Mouse (Mus musculus) A20 (cell line): ENCODE results near the gene Lrrk2.

Experiments used
- DNase-seq: peaks from one replicate; pipeline ENCODE4 v3.0.0-alpha.2; 2011; ENCODE audit warnings: low read depth, low spot score

The Lrrk2 gene

DNA sequence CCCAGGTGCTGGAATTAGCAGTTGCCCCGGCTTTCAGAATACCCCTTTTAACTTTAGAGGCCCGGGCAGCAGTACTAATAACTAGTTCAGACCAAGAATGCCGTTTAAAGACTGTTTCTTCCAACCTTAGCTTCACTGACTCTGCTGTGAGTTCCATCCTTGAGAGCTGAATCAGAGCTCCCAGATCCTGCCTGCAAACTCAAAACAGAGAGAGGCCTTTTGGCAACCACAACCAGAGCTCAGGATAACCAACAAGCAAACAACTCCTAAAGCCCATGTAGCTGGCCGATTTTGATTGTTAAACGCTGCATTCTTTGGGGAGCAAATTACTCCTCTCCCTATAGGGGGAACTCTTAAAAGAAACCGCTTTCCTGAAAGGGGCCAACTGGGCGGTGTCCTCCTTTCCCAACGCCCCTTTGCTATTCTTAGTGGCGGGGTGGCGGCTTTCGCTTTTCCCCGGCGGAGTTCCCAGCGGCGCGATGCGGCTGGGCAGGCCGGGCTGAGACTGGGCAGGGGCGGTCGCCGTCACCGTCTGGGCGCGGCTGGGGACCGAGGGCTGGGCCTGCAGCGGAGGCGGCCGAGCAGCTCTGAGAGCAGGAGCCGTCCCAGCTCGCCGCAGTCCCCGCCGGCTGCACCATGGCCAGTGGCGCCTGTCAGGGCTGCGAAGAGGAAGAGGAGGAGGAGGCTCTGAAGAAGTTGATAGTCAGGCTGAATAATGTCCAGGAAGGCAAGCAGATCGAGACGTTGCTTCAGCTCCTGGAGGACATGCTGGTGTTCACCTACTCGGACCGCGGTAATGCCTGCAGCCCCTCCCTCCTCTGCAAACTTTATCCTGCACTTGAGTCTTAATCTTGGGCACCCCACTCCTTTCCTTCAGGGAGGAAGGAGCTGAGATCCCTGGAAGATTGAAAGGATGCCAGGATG, at the start of gene Lrrk2:
Gene Lrrk2 (plus strand): TSS at position 531 of the 924 bp plus-strand sequence.
- DNase-seq = no peak

DNA sequence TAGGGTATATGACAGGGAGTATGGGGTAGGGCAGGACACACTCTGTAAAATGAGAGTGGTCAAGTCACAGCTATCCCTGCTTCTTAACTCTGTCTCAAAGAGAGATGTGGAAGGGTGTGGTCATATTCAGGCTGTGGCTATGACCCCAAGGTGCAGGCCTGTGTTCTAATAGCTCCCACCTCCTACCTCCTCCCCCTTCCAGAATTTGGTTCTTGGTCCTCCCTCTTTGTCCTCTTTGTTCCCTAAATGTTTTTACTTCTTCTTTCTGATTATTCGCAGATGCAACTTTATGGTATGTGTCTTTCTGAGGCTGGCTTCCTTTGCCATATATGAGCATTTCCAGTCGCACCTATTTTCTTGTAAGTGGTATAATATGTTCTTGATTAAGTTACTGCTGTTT, 48.5 kb upstream of the Lrrk2 start:
- no peak for DNase-seq

DNA sequence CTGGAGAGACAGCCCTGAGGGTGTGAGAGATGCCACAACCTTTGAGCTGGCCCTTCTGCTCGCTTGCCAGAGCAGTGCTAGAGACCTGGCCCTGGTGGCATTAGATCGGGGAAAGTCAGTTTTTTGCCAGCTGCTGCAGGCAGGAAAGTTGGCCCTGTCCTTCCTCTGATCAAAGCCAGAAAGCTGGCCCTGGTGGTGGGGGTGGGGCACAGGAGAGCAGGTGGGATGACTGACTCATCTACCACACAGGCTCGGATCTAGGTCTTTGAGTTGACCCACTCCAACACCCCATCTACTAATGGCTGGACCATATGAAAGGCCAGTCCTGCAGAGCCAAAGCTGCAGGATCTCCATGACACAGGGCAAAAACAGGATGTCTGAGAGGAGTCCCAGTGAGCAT, 43.8 kb upstream of the Lrrk2 start:
- DNase-seq = no peak

DNA sequence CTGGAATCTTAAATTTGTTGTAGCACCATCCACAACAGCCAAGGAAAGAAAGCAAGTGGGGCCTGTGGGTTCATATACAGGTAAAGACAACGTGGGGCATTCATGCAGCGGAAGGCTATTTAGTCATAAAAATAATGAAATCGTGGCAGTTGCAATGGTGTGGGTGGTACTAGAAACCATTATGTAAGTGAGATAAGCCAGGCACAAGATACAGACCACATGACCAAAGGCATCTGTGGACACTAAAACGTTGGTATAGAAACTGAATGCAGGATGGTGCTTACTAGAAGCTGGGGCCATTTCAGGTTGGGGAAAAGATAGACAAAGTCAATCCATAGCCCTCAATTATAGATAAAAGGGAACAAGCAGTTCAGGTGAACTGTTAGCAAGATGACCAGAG, 40.5 kb upstream of the Lrrk2 start:
- DNase-seq = no peak

DNA sequence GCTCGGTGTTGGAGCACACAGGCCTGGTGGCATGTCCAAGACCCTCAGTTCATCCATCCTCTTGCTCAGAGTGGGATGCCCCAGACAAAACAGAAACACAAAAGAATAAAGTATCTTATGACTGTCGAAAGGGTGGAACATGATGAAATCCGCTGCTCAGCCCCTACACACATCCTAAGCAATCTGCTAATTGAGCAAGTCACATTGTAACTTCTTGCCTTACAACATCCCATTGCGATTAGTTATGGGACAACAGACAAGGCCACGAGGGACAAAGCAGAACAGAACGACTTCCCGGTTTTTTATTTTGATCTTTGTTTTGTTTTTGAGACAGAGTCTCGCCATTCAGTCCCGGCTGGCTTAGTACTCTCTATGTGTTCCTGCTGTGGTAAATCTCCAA, 39.9 kb upstream of the Lrrk2 start:
- DNase-seq = no peak

DNA sequence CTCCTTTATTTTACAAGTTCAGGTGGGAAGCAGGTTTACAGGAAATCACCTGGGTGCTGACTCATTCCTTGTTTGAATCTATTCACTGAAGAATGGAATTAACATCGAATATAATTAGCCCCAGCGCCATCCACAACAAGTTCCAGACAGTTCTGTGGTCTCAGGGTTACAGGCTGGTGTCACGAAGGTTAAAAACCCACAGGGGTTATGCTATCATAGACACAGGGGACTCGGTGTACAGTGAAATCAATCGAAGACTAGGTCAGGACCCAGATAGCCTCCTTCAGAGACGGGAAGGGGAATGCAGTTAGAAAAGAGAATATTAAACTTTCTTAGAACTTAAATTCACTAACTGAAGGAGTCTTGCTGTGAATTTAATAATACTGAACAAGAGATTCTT, 39.2 kb upstream of the Lrrk2 start:
- no peak for DNase-seq

DNA sequence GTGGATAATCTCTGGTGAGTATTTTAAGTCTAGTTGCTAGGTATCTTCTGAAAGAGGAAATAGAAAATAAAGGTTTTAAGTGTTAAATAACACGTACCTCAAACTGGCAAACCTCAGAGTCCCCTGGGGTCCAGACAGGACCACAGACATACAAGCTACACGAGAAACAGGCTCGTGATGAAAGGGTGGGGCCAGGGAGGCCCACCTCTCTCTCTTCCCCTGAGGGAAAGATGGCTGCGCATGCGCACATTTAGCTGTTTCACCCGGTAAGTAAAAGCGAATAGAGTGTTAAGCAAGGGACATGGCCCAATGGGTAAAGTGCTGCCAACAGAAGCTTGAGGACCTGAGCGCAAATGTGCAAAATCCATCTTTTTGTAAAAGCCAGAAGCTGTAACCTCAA, 38.7 kb upstream of the Lrrk2 start:
- no peak for DNase-seq

DNA sequence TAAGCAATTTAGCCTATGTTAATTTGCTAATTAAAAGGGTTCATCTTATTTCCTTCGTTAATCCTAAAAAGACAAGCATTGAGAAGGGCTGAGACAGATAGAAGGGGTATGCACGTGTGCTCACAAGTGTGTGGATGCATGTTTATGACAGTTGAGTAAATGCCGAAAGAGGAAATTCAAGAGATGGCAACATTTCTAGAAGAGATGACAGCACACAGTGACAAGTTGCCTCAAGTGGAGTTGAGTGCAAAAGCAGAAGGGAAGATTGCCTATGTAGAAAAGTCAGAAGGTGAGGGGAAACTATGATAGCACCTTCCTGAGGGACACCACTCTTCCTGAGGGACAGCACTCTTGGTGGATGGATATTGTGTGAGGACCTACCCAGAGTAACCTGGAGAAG, 31.3 kb upstream of the Lrrk2 start:
- DNase-seq = no peak

DNA sequence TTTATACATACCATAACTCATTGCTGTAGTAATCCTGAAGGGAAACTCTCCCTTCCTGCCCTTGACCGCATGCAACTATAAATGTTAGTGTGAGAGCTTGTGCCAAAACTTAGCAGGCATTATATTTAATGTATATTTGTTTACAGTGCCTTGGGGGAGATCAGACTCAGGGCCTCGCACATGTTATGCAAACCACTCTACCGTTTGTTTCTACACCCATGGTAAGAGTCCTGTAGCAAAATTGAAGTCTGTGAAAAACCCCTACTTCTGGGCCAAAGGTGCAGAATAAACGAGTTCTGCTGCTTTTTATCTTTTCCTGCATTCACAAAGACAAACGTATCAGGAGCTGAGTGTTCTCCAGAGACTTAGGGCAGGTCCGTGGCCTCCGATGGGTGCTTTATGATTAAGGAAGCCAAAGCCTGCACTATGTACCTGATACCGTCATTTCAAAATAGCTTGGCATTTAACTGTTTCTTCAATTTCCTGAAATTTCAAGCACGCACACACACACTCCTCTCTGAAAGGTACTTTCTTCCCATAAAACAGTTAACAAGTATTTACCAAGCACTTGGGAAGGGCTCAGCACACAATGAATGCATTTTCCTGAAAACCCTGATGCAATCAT, 30.2 kb upstream of the Lrrk2 start:
- no peak for DNase-seq

DNA sequence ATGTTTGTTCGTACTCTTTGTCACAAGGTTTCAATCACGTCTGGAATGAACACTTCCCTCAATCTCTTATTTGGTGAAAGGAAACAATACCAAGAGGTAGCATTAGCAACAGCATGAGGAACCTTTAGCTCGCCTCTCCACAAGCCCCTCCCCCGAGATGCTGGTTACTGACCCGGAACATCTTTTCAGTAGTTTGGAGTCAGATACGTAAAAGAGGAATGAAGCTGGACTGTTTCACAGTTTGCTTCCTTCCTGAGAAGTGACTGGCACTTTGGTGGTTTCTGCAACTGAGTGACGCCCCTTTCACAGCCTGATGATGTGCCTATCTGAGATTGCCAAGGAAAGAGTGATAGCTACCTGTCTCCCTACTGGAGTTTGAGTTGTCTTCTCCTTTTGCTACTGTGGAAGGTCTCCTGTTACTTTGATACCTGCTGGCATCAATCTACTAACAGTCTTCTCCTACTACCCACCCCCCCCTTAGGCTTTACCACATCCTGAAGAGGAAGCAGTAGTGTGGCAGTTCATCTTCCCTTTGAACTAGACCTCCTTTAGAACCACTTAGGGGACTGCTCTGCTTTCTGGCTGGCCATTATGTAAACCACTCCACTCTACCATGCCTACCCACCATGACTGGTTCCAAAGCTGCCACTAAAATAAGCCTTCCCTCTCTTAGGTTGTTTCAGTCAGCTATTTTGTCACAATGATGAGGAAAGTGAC, 29.2 kb upstream of the Lrrk2 start:
- DNase-seq = no peak

DNA sequence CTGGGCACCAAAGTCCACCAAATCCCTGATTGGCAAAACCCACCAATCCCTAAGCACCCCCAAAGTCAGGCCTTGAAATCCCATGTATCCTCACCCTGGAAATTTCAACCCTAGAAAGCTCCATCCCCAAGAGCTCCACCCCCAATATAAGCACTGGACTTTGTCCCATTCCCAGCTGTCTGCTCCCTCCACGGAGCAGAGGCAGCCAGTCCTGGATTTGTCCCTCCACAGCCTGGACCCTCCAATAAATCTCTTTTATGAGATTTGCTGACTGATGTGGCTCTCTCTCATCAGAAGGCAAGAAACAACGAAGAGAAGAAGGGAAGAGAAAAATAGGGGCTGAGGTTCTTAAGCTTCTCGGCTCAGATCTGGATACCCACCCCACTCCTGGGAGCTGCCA, 22.7 kb upstream of the Lrrk2 start:
- no peak for DNase-seq

DNA sequence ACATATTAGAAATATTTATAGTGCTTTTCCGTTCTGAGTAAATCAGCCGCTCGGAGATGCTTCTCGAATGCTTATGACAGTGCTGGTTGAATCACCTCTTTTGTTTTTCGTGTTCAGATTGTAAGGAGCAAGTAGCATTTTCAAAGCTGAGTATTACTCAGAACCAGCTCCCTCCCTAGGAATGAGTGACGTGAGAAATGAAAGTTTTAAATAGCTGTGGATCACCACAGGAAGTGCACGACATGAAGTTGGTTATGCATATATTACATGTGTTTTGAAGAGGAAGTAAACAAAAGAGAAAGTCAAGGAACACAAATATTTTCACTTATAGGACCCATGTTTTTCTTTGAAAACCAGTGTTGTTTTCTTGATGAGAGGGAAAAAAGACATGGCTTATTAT, 21.5 kb upstream of the Lrrk2 start:
- DNase-seq = no peak

DNA sequence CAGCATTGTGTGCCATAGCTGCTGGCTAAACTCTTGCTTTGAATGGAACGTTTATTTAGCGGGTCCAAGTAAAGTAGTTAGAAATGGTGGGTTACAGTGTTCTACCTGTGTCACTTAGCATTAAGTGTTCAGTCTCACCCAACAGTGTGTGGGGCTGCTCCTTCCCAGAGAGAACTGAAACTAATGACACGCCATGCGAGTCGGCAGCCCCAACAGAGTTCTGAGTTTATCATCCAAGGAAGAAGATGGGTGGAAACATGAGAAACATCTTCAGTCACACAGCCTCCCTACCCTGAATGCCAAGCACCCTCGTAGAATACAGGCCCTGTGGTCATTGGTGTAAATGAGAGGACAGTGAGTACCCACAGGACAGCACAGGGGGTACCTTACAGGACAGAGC, 14.7 kb upstream of the Lrrk2 start:
- no peak for DNase-seq

DNA sequence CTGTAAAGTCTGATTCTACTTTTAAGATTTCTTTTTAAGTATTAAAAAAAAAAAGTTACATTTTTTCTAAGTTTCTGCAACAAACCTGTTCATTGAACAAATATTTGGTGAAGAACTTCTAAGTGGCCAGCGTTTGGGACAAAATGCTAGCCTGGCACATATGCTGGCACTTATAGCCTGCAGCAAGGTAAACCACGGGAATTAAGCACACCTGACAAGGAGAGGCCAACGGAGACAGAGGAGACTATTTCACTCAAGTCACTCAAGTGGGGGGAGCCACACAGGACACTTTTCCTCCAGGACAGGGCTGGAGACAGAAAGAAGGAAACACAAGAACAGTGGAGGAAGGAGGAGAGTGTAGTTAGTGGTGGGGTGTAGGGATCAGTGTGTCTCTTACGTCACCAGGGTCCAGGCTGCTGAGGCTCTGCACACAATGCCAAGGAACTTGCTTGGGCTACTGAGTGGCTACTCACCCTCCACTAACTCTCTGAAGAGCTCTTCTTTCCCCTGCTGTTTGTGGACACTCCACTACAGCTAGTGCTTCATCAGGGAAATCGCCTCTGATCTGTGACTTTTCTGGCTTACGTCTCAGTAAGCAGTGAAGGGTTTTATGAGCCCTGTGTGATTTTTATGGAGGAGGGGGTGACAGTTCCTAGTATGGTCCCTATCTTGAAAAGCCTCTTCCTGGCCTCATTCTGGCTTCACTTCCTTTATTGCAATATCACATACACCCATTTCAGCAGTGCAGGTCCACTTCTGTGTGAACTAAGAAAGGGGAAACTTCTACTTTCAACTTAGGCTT, 12.5 kb upstream of the Lrrk2 start:
- DNase-seq = no peak

DNA sequence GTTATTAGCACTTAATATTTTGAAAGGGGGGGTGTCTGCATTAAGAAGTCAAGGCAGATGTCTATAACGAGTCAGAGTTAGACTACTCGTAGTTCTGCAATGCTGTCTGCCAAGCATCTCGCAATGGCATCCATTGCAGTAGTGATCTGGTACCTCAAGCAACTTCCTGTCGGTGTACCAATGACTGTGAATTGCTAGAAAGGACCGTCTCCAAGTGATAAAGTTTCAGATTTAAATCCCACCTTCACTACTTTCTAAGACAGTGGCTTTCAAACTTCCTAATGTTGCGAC, 12.0 kb upstream of the Lrrk2 start:
- no peak for DNase-seq

DNA sequence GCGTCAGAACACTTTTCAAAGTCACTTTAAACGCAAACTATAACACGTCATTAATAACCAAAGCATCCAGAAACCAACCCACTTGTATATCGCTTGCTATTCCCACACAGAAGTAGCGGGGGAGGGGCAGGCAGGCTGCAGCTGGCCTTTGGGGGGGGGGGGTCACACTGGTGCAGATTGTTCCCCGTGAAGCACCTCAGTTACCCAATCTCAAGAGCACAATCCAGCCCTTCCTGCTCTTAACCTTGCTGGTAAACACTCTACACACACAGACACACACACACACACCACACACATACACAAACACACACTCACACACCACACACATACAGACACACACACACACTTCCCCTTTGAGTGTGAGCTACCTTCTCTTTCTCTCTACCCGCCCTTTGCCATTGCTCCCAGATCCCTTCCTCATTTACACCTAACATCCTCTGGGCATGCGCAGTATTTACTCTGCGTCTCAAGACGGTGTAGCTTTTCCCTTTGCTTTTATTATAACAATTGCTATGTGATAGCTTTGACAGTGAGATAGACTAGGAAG, 8.3 kb upstream of the Lrrk2 start:
- no peak for DNase-seq

DNA sequence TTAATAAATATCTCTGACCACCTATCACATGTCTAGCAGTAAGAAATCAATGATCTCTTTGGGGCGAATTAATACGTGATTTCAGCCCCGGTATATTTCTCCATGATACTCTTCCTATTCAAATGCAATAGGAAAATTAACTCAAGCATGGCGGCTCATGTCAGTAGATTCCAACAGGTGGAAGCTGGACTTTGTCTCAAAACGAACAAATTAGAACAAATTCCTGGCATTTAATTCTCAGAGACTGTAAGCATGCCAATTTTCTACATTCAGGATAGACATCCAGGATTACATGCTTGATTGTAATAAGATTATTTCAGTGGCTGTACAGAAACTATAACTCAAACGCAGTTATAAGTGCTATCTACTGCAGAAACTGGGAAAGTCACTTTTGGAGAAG, 7.4 kb upstream of the Lrrk2 start:
- no peak for DNase-seq

DNA sequence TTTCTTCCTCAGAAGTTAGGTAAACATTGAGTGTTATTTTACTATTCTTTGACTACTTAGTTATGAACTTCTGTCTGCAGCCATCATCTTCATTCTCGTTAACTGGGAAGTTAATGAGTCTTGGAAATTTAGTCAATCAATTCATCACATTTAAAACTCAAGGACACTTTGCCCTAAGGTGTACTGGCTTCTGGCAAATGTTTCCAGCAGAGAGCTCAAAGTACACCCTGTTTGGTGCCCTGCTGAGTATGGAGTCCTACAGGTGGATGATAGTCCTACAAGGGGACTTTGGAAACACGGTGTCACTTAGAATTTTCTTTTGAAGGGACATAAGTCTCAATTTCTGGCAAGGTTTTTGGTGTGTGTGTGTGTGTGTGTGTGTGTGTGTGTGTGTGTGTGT, 1.8 kb upstream of the Lrrk2 start:
- no peak for DNase-seq

DNA sequence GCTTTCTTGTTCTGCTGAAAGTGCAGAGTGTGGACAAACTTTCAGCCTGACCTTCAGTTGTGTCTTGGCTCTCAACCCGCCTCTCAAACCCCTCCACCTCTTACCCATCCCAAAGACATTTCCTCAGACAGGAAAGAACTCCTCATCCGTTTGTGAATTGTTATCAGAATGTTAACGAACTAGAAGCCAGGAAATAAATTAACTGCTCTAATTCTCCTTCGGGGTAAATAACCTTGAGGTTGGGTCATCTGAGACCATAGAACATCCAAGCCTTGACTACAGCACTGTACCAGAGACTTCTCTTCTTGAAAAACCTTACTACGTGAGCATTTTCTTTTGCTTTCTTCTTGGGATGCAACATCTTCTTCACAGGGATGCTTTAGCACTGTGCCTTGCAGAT, 988 bp upstream of the Lrrk2 start:
- no peak for DNase-seq

DNA sequence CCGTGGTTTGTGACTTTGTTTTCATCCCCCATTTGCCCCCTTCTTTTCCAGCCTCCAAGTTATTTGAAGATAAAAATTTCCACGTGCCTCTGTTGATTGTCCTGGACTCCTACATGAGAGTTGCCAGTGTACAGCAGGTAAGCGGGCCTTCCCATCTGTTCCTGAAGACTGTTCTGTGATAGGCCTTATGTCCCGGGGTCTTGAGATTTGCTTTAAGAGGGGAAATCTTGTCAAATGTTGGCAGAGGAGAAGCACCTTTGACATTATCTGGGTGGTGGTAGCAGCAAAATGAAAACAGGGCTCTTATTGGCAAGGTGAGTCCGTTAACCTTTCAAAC, 562 bp downstream of the Lrrk2 start:
- no peak for DNase-seq

DNA sequence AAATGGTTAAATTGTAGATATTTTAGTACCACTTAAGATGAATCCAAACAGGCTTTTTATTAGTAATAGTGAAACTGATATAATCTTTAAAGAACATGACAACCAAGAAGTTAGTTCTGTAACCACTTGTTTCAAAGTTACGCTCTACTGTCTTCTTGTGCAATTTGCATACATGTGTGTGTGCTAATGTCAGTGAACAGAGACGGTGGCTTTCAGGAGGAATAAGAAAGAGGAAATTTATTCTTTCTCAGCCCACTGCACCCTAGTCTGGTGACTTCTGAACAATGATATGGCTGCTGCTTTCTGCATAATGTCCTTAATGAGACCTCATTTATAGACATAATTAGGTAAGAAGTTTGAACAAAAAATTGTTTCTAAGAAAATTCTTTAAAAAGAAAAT, 7.1 kb downstream of the Lrrk2 start:
- no peak for DNase-seq
